Mouse (Mus musculus): ENCODE results near the gene Gm11096. TPM values are rescaled to one million over a fixed set of nuclear protein-coding genes. Genes with fewer than 3 reads are reported as not detected.

The Gm11096 gene
- polyA plus RNA-seq (2015; fragmentation: Nextera tagmentation; extraction: Ambion mirVana): not detected in 2 replicates

GRCm38 (mm10) chr17:81441463-81441862 is at the start of gene Gm11096:
Gene Gm11096, plus strand, starts transcription at chr17:81441763.
- Histone ChIP-seq H3K4me3 (ENCODE audit: low read length) (no peak within 1 kb of the TSS), H3K27me3 (replicated peaks; ENCODE audit: control insufficient read depth, insufficient read depth, low read length) (no peaks in the 10 kb centered on the region), H3K4me1 (ENCODE audit: control insufficient read depth, insufficient read depth, low read depth, low read length) (no peaks in the 10 kb centered on the region), H3K9me3 (ENCODE audit: control insufficient read depth, low read length) (no peaks in the 10 kb centered on the region), H3K4me2 (ENCODE audit: low read length) (no peak within 1 kb of the TSS), H3K36me3 (ENCODE audit: control insufficient read depth, insufficient read depth, low read length) (peaks cover 3% of the 10 kb centered on the region; the same call in 1 of the 2 replicates), H3K27ac (ENCODE audit: low read depth, low read length) (no peak within 1 kb of the TSS), H3K9ac (ENCODE audit: low read depth, low read length) (no peak within 1 kb of the TSS)
- ATAC-seq: no peak

- WGBS: 77% methylated on average over 4 of the region's 4 CpGs
- Histone ChIP-seq H3K4me3 (ENCODE audit: low read length) (no peak overlapping the region), H3K27me3 (replicated peaks; ENCODE audit: control insufficient read depth, insufficient read depth, low read length) (no peaks in the 10 kb centered on the region), H3K4me2 (ENCODE audit: low read length) (no peak overlapping the region), H3K27ac (ENCODE audit: low read depth, low read length) (no peak overlapping the region), H3K4me1 (ENCODE audit: control insufficient read depth, insufficient read depth, low read depth, low read length) (no peaks in the 10 kb centered on the region), H3K36me3 (ENCODE audit: control insufficient read depth, insufficient read depth, low read length) (0 out of 2 replicates have a peak, but pooled peaks cover 2% of the 10 kb centered on the region), H3K9ac (ENCODE audit: low read depth, low read length) (no peak overlapping the region), H3K9me3 (ENCODE audit: control insufficient read depth, low read length) (no peaks in the 10 kb centered on the region)
- no peak for ATAC-seq
Observed at GRCm38 (mm10) chr17:81393040-81393439, 48.5 kb upstream of the Gm11096 start.

GRCm38 (mm10) chr17:81394124-81394523 is 47.4 kb upstream of the Gm11096 start:
- H3K27me3 ChIP-seq (replicated peaks; ENCODE audit: control insufficient read depth, insufficient read depth, low read length): no peaks in the 10 kb centered on the region
- WGBS: 52% methylated on average over 2 of the region's 2 CpGs
- H3K4me3 ChIP-seq (ENCODE audit: low read length): no peak overlapping the region
- no peak overlapping the region for H3K27ac ChIP-seq (ENCODE audit: low read depth, low read length)
- H3K9ac ChIP-seq (ENCODE audit: low read depth, low read length): no peak overlapping the region
- no peak overlapping the region for H3K4me2 ChIP-seq (ENCODE audit: low read length)
- ATAC-seq: no peak
- no peaks in the 10 kb centered on the region for H3K9me3 ChIP-seq (ENCODE audit: control insufficient read depth, low read length)
- no peaks in the 10 kb centered on the region for H3K4me1 ChIP-seq (ENCODE audit: control insufficient read depth, insufficient read depth, low read depth, low read length)
- no peaks in the 10 kb centered on the region for H3K36me3 ChIP-seq (ENCODE audit: control insufficient read depth, insufficient read depth, low read length)

- peaks cover 4% of the 10 kb centered on the region; the same call in 1 of the 2 replicates for H3K4me1 ChIP-seq (ENCODE audit: control insufficient read depth, insufficient read depth, low read depth, low read length)
- H3K36me3 ChIP-seq (ENCODE audit: control insufficient read depth, insufficient read depth, low read length): no peaks in the 10 kb centered on the region
- 40% methylated on average over 1 of the region's 1 CpGs for WGBS
- no peak overlapping the region for H3K4me3 ChIP-seq (ENCODE audit: low read length)
- no peak overlapping the region for H3K27ac ChIP-seq (ENCODE audit: low read depth, low read length)
- H3K27me3 ChIP-seq (replicated peaks; ENCODE audit: control insufficient read depth, insufficient read depth, low read length): no peaks in the 10 kb centered on the region
- no peak overlapping the region for H3K9ac ChIP-seq (ENCODE audit: low read depth, low read length)
- ATAC-seq: no peak
- no peaks in the 10 kb centered on the region for H3K9me3 ChIP-seq (ENCODE audit: control insufficient read depth, low read length)
- H3K4me2 ChIP-seq (ENCODE audit: low read length): no peak overlapping the region
Observed at GRCm38 (mm10) chr17:81397434-81397833, 44.1 kb upstream of the Gm11096 start.

GRCm38 (mm10) chr17:81400377-81400776 is 41.2 kb upstream of the Gm11096 start:
- no peak overlapping the region for H3K4me2 ChIP-seq (ENCODE audit: low read length)
- ATAC-seq: no peak

GRCm38 (mm10) chr17:81402636-81403035 is 38.9 kb upstream of the Gm11096 start:
- Histone ChIP-seq H3K4me2 (ENCODE audit: low read length) (no peak overlapping the region), H3K4me3 (ENCODE audit: low read length) (no peak overlapping the region), H3K4me1 (ENCODE audit: control insufficient read depth, insufficient read depth, low read depth, low read length) (peaks cover 4% of the 10 kb centered on the region; the same call in 1 of the 2 replicates), H3K36me3 (ENCODE audit: control insufficient read depth, insufficient read depth, low read length) (peaks cover 8% of the 10 kb centered on the region), H3K9me3 (ENCODE audit: control insufficient read depth, low read length) (no peaks in the 10 kb centered on the region), H3K9ac (ENCODE audit: low read depth, low read length) (no peak overlapping the region), H3K27me3 (replicated peaks; ENCODE audit: control insufficient read depth, insufficient read depth, low read length) (no peaks in the 10 kb centered on the region), H3K27ac (ENCODE audit: low read depth, low read length) (no peak overlapping the region)
- 59% methylated on average over 2 of the region's 2 CpGs for WGBS
- peak; percentile 50 for ATAC-seq

More at GRCm38 (mm10) chr17:81400377-81400776, 41.2 kb upstream of the Gm11096 start:
- no peaks in the 10 kb centered on the region for H3K36me3 ChIP-seq (ENCODE audit: control insufficient read depth, insufficient read depth, low read length)
- no peak overlapping the region for H3K9ac ChIP-seq (ENCODE audit: low read depth, low read length)
- H3K27ac ChIP-seq (ENCODE audit: low read depth, low read length): no peak overlapping the region
- H3K9me3 ChIP-seq (ENCODE audit: control insufficient read depth, low read length): no peaks in the 10 kb centered on the region
- peaks cover 4% of the 10 kb centered on the region; the same call in 1 of the 2 replicates for H3K4me1 ChIP-seq (ENCODE audit: control insufficient read depth, insufficient read depth, low read depth, low read length)
- H3K4me3 ChIP-seq (ENCODE audit: low read length): no peak overlapping the region
- no peaks in the 10 kb centered on the region for H3K27me3 ChIP-seq (replicated peaks; ENCODE audit: control insufficient read depth, insufficient read depth, low read length)
- 58% methylated on average over 5 of the region's 5 CpGs for WGBS

- H3K36me3 ChIP-seq (ENCODE audit: control insufficient read depth, insufficient read depth, low read length): peaks cover 10% of the 10 kb centered on the region
- H3K27ac ChIP-seq (ENCODE audit: low read depth, low read length): no peak overlapping the region
- no peaks in the 10 kb centered on the region for H3K27me3 ChIP-seq (replicated peaks; ENCODE audit: control insufficient read depth, insufficient read depth, low read length)
- WGBS: 95% methylated on average over 4 of the region's 4 CpGs
- H3K4me1 ChIP-seq (ENCODE audit: control insufficient read depth, insufficient read depth, low read depth, low read length): peaks cover 4% of the 10 kb centered on the region; the same call in 1 of the 2 replicates
- H3K4me2 ChIP-seq (ENCODE audit: low read length): no peak overlapping the region
- H3K9me3 ChIP-seq (ENCODE audit: control insufficient read depth, low read length): no peaks in the 10 kb centered on the region
- no peak overlapping the region for H3K4me3 ChIP-seq (ENCODE audit: low read length)
- no peak overlapping the region for H3K9ac ChIP-seq (ENCODE audit: low read depth, low read length)
- 0 out of 2 replicates have a peak, but pooled peaks have one; percentile 35 for ATAC-seq
Observed at GRCm38 (mm10) chr17:81403121-81403520, 38.4 kb upstream of the Gm11096 start.

GRCm38 (mm10) chr17:81404225-81404624 is 37.3 kb upstream of the Gm11096 start:
- WGBS: 32% methylated on average over 4 of the region's 4 CpGs

GRCm38 (mm10) chr17:81412736-81413135 is 28.8 kb upstream of the Gm11096 start:
- H3K4me2 ChIP-seq (ENCODE audit: low read length): no peak overlapping the region
- H3K9ac ChIP-seq (ENCODE audit: low read depth, low read length): no peak overlapping the region
- H3K27me3 ChIP-seq (replicated peaks; ENCODE audit: control insufficient read depth, insufficient read depth, low read length): no peaks in the 10 kb centered on the region
- 96% methylated on average over 4 of the region's 4 CpGs for WGBS
- H3K4me1 ChIP-seq (ENCODE audit: control insufficient read depth, insufficient read depth, low read depth, low read length): no peaks in the 10 kb centered on the region
- no peak overlapping the region for H3K4me3 ChIP-seq (ENCODE audit: low read length)
- no peaks in the 10 kb centered on the region for H3K9me3 ChIP-seq (ENCODE audit: control insufficient read depth, low read length)
- H3K27ac ChIP-seq (ENCODE audit: low read depth, low read length): no peak overlapping the region
- peaks cover 1% of the 10 kb centered on the region for H3K36me3 ChIP-seq (ENCODE audit: control insufficient read depth, insufficient read depth, low read length)
- ATAC-seq: no peak

More at GRCm38 (mm10) chr17:81404225-81404624, 37.3 kb upstream of the Gm11096 start:
- Histone ChIP-seq H3K27me3 (replicated peaks; ENCODE audit: control insufficient read depth, insufficient read depth, low read length) (no peaks in the 10 kb centered on the region), H3K4me2 (ENCODE audit: low read length) (no peak overlapping the region), H3K27ac (ENCODE audit: low read depth, low read length) (no peak overlapping the region; the same call in 1 of the 2 replicates), H3K9ac (ENCODE audit: low read depth, low read length) (no peak overlapping the region), H3K4me1 (ENCODE audit: control insufficient read depth, insufficient read depth, low read depth, low read length) (peaks cover 4% of the 10 kb centered on the region; the same call in 1 of the 2 replicates), H3K4me3 (ENCODE audit: low read length) (no peak overlapping the region), H3K36me3 (ENCODE audit: control insufficient read depth, insufficient read depth, low read length) (peaks cover 10% of the 10 kb centered on the region), H3K9me3 (ENCODE audit: control insufficient read depth, low read length) (no peaks in the 10 kb centered on the region)
- 0 out of 2 replicates have a peak, but pooled peaks have one; percentile 40 for ATAC-seq
